Mouse (Mus musculus) erythroblast, embryonic 14.5 days (primary cell): ENCODE data around the gene March7.

ENCODE experiments used
- GATA1 ChIP-seq: IDR thresholded peaks from 2 replicates; pipeline ENCODE4 v1.6.1; 2012; ENCODE audit warnings: low read length, inconsistent platforms, mixed read lengths
- TAL1 ChIP-seq: IDR thresholded peaks from 3 replicates; pipeline ENCODE4 v1.6.1; 2012; ENCODE audit warnings: low read length, inconsistent platforms, mixed read lengths

GRCm38 (mm10) chr2:60200051-60200562 is 9.6 kb upstream of the March7 start:
- no peak for TF ChIP-seq GATA1
- TF ChIP-seq TAL1, result no peak
